Mouse (Mus musculus) CD4-positive, CD25-positive, alpha-beta regulatory T cell, adult 4 months (primary cell): ENCODE measurements around the gene Chic1. TPM values are rescaled to one million over a fixed set of nuclear protein-coding genes. Genes with fewer than 3 reads are reported as not detected.
A peak's percentile ranks its signal among the peaks of the same experiment; 100 is the strongest.

Experiments
- ATAC-seq: one replicate; pipeline ENCODE4 v1.8.0; 2017
- polyA plus RNA-seq, 2 experiments: library from polyadenylated mRNA; unstranded; fragments of 100-300 nt; shearing (Covaris generic); gene quantifications; one replicate each; pipeline ENCODE4 v1.2.1; 2017

Chic1 gene
- polyA plus RNA-seq, 2 experiments from 2014 or later: 3.1 to 3.2 TPM

DNA sequence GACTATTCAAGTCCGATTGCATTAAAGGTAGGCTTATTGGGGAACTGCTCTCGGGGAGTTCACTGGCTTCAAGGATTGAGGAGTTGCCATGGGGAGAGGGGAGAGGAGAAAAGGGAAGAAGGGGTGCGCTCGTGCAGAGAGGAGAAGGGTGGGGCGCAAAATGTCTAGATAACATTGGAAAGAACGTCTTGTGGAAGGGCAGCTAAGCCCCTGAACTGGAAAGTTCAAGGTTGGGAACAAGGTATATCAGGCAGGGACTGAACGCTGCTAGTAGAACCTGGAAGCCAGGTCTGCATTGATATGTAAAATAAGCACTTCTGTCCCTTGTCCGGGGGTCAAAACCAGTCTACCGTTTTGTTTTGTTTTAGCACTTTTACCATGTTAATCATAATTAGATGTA, 81.7 kb downstream of the Chic1 start:
- ATAC-seq: no peak

DNA sequence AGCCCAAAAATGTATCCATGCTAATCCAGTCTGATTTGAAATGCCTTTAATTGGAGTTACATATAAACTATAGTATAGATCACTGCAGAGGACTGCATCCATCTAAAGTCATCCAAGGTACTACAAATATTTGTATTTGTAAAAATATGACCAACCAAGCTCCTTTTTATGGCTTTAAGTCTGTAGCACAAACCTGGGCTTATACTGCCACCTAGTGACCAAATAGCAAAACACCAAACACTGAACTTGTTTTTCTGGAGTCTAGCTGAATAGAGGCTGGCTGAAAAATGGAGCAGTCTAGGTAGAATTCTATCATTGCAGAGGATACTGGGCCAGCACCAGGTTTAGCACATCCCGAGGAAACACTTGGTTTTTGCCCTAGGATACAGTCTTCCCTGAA, 84.5 kb downstream of the Chic1 start:
- ATAC-seq: peak; percentile 54

DNA sequence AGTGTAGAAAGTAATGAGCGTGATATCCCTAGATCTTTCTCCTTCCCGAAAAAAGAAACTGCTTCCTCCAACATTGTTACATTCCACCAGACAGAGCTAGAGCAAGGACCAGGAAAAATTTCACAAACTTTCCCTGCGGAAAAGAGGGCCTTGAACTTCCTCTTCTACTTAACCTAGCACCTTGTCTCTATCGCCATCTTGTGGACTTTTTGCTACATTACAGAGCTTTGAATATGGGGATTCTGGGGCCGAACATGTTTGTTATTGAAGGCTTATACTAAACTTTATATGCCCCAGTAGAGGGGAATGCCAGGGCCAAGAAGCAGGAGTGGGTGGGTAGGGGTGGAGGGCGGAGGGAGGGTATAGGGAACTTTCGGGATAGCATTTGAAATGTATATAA, 87.5 kb downstream of the Chic1 start:
- peak; percentile 63 for ATAC-seq

Other genes with a start within 250 kb of the Chic1 start
- not detected for gene Nap1l2, start 169.8 kb upstream of the Chic1 start, polyA plus RNA-seq
- gene Cdx4, start 35.1 kb upstream of the Chic1 start, polyA plus RNA-seq: not detected
- under 1 TPM; 0.67 to 0.87 TPM for gene Tsx, start 58.0 kb downstream of the Chic1 start, polyA plus RNA-seq
- not detected for gene Gm26992, start 65.5 kb downstream of the Chic1 start, polyA plus RNA-seq